Mouse (Mus musculus) cerebellum, adult 9-10 months (tissue): ENCODE measurements at regions not wholly inside any gene's neighbourhood (a gene's known extent, or its start where the extent isn't known, plus 50 kb on each side); places are given as distances from the start of the nearest gene placed in this dataset.

ENCODE experiments used
- DNase-seq: peaks from one replicate; pipeline ENCODE4 v3.0.0; 2022

- no peak for DNase-seq
Measured at GRCm38 (mm10) chr15:36884671-36885365, 122.8 kb downstream of the Zfp706 start.

- no peak for DNase-seq
Measured at GRCm38 (mm10) chr15:36884074-36884473, 123.5 kb downstream of the Zfp706 start.

GRCm38 (mm10) chr15:36883156-36883555 is 124.4 kb downstream of the Zfp706 start:
- no peak for DNase-seq

GRCm38 (mm10) chr15:36881576-36881975 is 126.0 kb downstream of the Zfp706 start:
- no peak for DNase-seq

- no peak for DNase-seq
Measured at GRCm38 (mm10) chr15:36880602-36881001, 127.0 kb downstream of the Zfp706 start.

- no peak for DNase-seq
Measured at GRCm38 (mm10) chr15:36879587-36879986, 128.0 kb downstream of the Zfp706 start.

- DNase-seq = no peak
Measured at GRCm38 (mm10) chr15:36878960-36879359, 128.6 kb downstream of the Zfp706 start.

- DNase-seq = no peak
Measured at GRCm38 (mm10) chr15:36878276-36878675, 129.3 kb downstream of the Zfp706 start.

GRCm38 (mm10) chr15:36877501-36877900 is 130.1 kb downstream of the Zfp706 start:
- no peak for DNase-seq

- no peak for DNase-seq
Measured at GRCm38 (mm10) chr15:36875980-36876778, 131.4 kb downstream of the Zfp706 start.

- DNase-seq = no peak
Measured at GRCm38 (mm10) chr15:36874555-36874954, 133.0 kb downstream of the Zfp706 start.

GRCm38 (mm10) chr15:36873884-36874243 is 133.7 kb downstream of the Zfp706 start:
- DNase-seq = no peak

- DNase-seq = peak; percentile 54
Measured at GRCm38 (mm10) chr15:36873058-36873883, 134.3 kb downstream of the Zfp706 start.

- DNase-seq = no peak
Measured at GRCm38 (mm10) chr15:36872566-36872965, 135.0 kb downstream of the Zfp706 start.

GRCm38 (mm10) chr15:36870717-36871116 is 136.9 kb downstream of the Zfp706 start:
- no peak for DNase-seq

- no peak for DNase-seq
Measured at GRCm38 (mm10) chr15:36870094-36870493, 137.5 kb downstream of the Zfp706 start.

GRCm38 (mm10) chr15:36866088-36866487 is 141.5 kb downstream of the Zfp706 start:
- DNase-seq = no peak

- DNase-seq = no peak
Measured at GRCm38 (mm10) chr15:36865332-36865731, 142.2 kb downstream of the Zfp706 start.

- DNase-seq = no peak
Measured at GRCm38 (mm10) chr15:36864046-36864445, 143.5 kb downstream of the Zfp706 start.

GRCm38 (mm10) chr15:36858711-36859110 is 148.9 kb downstream of the Zfp706 start:
- DNase-seq = no peak

GRCm38 (mm10) chr15:36857622-36858021 is 150.0 kb downstream of the Zfp706 start:
- no peak for DNase-seq

GRCm38 (mm10) chr15:36855550-36856131 is 151.9 kb downstream of the Zfp706 start:
- DNase-seq = peak; percentile 26

- DNase-seq = peak; percentile 28
Measured at GRCm38 (mm10) chr15:36854900-36855321, 152.7 kb downstream of the Zfp706 start.
